Mouse (Mus musculus) kidney, embryonic 14.5 days (tissue): ENCODE results near the gene Prlr. TPM values are rescaled to one million over a fixed set of nuclear protein-coding genes. Genes with fewer than 3 reads are reported as not detected.

Source experiments
- ATAC-seq: fragments of 200-750 bp; cut with Nextera tagmentation; 2 replicates; pipeline ENCODE4 v1.8.0; 2017; ENCODE audit warnings: moderate number of reproducible peaks, mild to moderate bottlenecking, moderate TSS enrichment, moderate library complexity; ENCODE audit not compliant: low FRiP score, low TSS enrichment
- H3K27ac ChIP-seq: fragments of 300-500 bp; sonication (generic); 2 replicates; pipeline ENCODE4 v1.5.1; 2014; ENCODE audit warnings: low read depth, mild to moderate bottlenecking, low read length, moderate library complexity, mixed read lengths
- H3K27me3 ChIP-seq: fragments of 300-500 bp; sonication (generic); 2 replicates; pipeline ENCODE4 v1.6.1; 2014; ENCODE audit warnings: mild to moderate bottlenecking, low read length; ENCODE audit not compliant: control insufficient read depth, insufficient read depth
- H3K36me3 ChIP-seq: fragments of 300-500 bp; sonication (generic); 2 replicates; pipeline ENCODE4 v1.6.1; 2014; ENCODE audit warnings: low read length, mixed read lengths; ENCODE audit not compliant: control insufficient read depth, insufficient read depth
- H3K4me1 ChIP-seq: fragments of 300-500 bp; sonication (generic); 2 replicates; pipeline ENCODE4 v1.6.1; 2014; ENCODE audit warnings: low read length, mixed read lengths; ENCODE audit not compliant: control insufficient read depth, insufficient read depth
- H3K4me2 ChIP-seq: fragments of 300-500 bp; sonication (generic); replicated peaks from 2 replicates; pipeline ENCODE4 v1.6.1; 2014; ENCODE audit warnings: low read depth, mild to moderate bottlenecking, low read length
- H3K4me3 ChIP-seq: fragments of 300-500 bp; sonication (generic); 2 replicates; pipeline ENCODE4 v1.5.1; 2014; ENCODE audit warnings: mild to moderate bottlenecking, low read length
- H3K9ac ChIP-seq: fragments of 300-500 bp; sonication (generic); 2 replicates; pipeline ENCODE4 v1.6.1; 2014; ENCODE audit warnings: low read depth, mild to moderate bottlenecking, low read length, moderate library complexity
- H3K9me3 ChIP-seq: fragments of 300-500 bp; sonication (generic); 2 replicates; pipeline ENCODE4 v1.6.1; 2016; ENCODE audit warnings: low read length; ENCODE audit not compliant: control insufficient read depth
- WGBS: fragments of 180-500 bp; shearing (Covaris S2); extraction: QIAGEN DNeasy Blood & Tissue Kit; methylation state at CpG from one replicate; pipeline ENCODE4 v1.1.7; 2014; 5-methylcytosine and 5-hydroxymethylcytosine counted together
- polyA plus RNA-seq: library from polyadenylated mRNA; unstranded; fragments of >200 nt; fragmentation: Nextera tagmentation; extraction: Ambion mirVana; gene quantifications from 2 replicates; pipeline ENCODE4 v1.2.1, GENCODE M21; 2014

Prlr gene
- polyA plus RNA-seq, 1 experiment from 2014 or later = 2.5 TPM

DNA sequence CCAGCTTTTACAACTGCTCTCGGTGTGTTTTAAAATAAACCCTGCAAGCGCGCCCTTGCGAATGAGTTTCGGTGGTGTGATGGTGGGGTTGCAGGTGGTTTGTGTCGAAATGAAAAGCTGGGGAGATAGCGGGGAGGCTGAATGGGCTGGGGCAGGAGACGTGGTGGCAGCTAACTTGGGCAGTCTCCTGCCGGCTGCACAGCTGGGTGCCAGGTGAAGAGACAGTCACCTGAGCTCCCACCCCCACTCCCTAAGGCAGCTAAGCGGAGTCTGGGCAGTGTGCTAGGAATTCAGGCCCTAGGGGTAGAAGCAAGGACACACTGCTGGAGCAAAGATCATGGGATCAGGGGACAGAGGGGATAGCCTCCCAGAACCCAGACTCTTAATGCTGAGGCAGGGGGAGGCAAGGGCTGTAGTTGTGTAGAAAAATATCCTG lies 1.1 kb downstream of the Prlr start:
- Histone ChIP-seq H3K9ac (peak overlapping the region; percentile 28; the same call in 1 of the 2 replicates), H3K27me3 (peaks cover 5% of the 10 kb centered on the region; the same call in 1 of the 2 replicates), H3K4me1 (peaks cover 8% of the 10 kb centered on the region; the same call in 1 of the 2 replicates), H3K4me3 (peak overlapping the region; percentile 38), H3K27ac (no peak overlapping the region), H3K4me2 (peak overlapping the region; percentile 75), H3K36me3 (no peaks in the 10 kb centered on the region), H3K9me3 (no peaks in the 10 kb centered on the region)
- peak; percentile 53 for ATAC-seq
- WGBS = 7% methylated on average over 10 of the region's 10 CpGs

DNA sequence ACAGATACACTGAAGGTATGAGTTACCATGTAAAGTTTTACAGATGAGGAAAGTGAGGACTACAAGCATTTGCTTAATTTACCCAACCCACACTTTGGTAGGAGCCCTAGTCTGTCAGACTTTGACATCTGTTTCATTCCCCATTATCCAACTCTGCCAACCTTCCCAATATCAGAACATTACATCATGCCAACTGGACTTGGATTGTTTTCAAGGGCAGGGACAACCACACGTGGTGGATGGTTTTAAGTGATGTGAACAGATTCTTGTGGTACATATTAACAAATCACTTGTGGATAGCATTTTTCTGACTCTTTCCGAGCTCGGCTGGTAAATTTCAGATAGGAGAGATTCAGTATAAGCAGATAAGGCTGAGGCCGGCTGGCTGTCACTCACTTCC lies 3.7 kb downstream of the Prlr start:
- Histone ChIP-seq H3K27me3 (peaks cover 5% of the 10 kb centered on the region; the same call in 1 of the 2 replicates), H3K4me1 (peaks cover 8% of the 10 kb centered on the region; the same call in 1 of the 2 replicates), H3K27ac (no peak overlapping the region), H3K4me3 (no peak overlapping the region), H3K4me2 (no peak overlapping the region), H3K9me3 (no peaks in the 10 kb centered on the region), H3K36me3 (no peaks in the 10 kb centered on the region), H3K9ac (no peak overlapping the region)
- ATAC-seq = no peak
- 86% methylated on average over 4 of the region's 4 CpGs for WGBS

DNA sequence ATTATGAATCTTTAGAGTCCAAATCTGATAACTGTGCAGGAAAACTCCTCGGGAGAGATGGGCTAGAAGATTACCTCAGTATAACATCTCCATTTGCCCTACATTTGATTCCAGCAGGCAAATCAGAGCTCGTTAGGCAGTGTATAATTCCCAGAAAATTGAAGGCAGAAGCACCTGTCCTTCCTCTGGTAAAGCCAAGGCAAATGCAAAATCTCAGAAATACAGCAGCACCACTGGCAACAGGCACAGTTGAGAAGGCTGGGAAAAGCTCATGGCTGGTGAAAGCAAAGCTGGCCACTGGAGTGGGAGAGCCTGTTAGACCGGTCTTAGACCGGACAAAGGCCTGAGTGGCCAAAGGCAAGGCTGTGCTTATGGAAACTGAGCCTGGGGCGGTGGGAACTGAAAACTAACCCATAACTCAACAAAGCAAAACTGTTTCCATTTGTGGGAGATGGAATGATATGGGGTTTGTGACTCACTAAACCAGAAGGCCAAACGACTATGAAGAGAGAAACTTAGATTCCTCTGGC lies 15.1 kb downstream of the Prlr start:
- Histone ChIP-seq H3K36me3 (no peaks in the 10 kb centered on the region), H3K9ac (no peak overlapping the region), H3K4me1 (no peaks in the 10 kb centered on the region), H3K4me2 (no peak overlapping the region), H3K27me3 (no peaks in the 10 kb centered on the region), H3K4me3 (no peak overlapping the region), H3K27ac (no peak overlapping the region), H3K9me3 (no peaks in the 10 kb centered on the region)
- ATAC-seq = no peak
- WGBS = 67% methylated on average over 6 of the region's 6 CpGs

DNA sequence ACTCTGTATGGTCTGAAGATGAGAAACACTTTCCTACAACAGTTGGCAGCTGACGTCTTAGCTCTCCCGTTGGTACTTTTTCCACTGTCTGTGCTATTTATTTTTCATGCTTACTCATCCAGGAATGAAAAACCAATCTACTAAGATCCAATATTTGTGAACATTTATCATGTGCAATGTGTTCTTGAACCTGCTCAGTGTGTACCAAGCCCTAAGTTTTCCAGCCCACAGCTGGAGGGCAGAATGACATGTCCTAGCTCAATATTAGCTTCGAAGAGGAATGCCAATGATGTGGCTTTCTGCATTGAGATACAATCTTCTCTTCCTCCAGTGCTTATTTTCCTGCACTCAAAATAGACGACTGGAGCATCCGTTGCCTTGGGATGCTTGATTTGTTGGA lies 24.0 kb downstream of the Prlr start:
- no peak overlapping the region for H3K4me2 ChIP-seq
- no peak overlapping the region for H3K27ac ChIP-seq
- no peak for ATAC-seq
- no peaks in the 10 kb centered on the region for H3K9me3 ChIP-seq
- no peak overlapping the region for H3K4me3 ChIP-seq
- no peaks in the 10 kb centered on the region for H3K27me3 ChIP-seq
- no peaks in the 10 kb centered on the region for H3K36me3 ChIP-seq
- H3K9ac ChIP-seq = no peak overlapping the region
- H3K4me1 ChIP-seq = no peaks in the 10 kb centered on the region
- 85% methylated on average over 5 of the region's 5 CpGs for whole genome bisulfite sequencing

DNA sequence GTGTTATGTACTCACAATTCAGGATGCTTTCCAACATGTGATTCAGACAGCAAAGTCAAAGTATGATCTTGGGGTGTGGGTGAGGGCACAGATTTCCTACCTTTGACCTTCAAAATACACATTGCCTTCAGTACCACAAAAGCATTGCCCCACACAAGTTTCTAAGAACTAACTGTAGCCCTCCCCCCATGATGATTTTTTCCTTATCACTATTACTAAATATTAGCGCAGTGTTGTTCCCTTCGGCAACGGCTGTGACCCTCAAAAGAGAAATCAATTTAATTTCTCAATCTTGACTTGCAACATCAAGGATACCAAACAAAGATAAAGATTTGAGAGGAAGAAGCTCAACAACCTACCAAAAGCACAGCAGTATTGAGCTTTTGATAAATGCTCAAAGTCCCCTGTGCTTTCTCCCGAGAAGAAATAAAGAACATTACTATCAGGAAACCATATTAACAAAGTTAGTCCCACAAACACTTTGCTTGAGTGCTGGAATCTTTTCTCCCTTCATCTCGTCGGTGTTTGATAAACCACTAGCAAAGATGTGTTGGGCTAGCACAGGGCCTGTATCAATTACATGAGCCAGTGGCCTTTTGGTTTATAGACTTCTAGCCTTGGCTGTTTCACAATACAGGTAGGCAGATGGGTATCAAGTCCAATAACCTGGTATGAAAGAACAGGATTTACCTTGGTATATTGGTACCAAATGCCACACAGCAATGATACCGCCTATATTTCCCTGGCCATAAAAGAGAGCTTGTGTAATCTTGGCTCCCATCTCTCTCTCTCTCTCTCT lies 25.7 kb downstream of the Prlr start:
- no peaks in the 10 kb centered on the region for H3K9me3 ChIP-seq
- no peaks in the 10 kb centered on the region for H3K4me1 ChIP-seq
- WGBS = 94% methylated on average over 7 of the region's 7 CpGs
- no peaks in the 10 kb centered on the region for H3K27me3 ChIP-seq
- no peak overlapping the region for H3K9ac ChIP-seq
- H3K27ac ChIP-seq = no peak overlapping the region
- no peak overlapping the region for H3K4me3 ChIP-seq
- no peak for ATAC-seq
- no peaks in the 10 kb centered on the region for H3K36me3 ChIP-seq
- H3K4me2 ChIP-seq = no peak overlapping the region

DNA sequence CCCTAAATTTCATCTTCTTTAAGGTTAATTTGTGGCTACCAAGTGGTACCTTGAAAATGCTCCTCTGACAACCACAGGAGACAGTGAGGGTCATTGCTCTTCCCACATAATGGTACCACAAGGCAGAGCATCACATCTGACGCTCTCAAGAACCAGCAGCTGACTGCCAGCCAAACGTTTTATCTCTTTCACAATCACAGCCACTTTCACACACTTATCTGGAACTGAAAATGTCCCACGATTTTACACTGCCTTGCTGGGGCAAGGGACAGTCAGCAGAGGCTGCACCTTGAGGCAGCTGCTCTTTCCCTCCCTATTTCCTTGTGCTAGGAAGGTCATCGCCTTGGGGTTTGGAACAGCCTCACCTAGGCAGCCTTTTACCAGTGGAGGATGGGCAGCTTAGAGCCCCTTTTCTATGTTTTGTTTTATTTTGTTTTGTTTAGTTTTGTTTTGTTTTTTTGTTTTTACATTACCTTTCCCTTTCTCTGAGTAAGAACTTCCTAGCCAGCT lies 33.3 kb downstream of the Prlr start:
- H3K36me3 ChIP-seq = no peaks in the 10 kb centered on the region
- no peak overlapping the region for H3K4me2 ChIP-seq
- H3K4me1 ChIP-seq = no peaks in the 10 kb centered on the region
- no peaks in the 10 kb centered on the region for H3K9me3 ChIP-seq
- no peaks in the 10 kb centered on the region for H3K27me3 ChIP-seq
- no peak overlapping the region for H3K27ac ChIP-seq
- no peak overlapping the region for H3K9ac ChIP-seq
- no peak for ATAC-seq
- WGBS = 72% methylated on average over 4 of the region's 4 CpGs
- H3K4me3 ChIP-seq = no peak overlapping the region

DNA sequence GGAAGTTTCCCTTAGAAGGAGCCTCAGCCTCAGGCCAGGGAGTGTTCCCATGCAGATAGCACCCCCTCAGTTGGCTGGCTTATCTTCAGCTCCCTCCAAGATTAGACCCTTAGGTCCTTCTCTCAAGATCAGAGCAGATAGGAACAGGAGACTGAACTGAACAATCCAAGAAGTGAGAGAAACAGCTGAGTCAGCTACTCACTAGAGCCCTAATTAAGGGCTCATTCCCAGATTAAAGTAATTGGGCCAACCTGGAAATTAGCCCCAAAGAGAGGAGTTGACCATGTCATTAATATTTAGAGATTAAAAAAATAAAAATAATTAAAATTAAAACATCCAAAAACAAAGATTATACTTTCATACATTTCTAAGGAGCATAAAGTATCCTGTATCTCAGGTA lies 35.0 kb downstream of the Prlr start:
- H3K36me3 ChIP-seq = no peaks in the 10 kb centered on the region

DNA sequence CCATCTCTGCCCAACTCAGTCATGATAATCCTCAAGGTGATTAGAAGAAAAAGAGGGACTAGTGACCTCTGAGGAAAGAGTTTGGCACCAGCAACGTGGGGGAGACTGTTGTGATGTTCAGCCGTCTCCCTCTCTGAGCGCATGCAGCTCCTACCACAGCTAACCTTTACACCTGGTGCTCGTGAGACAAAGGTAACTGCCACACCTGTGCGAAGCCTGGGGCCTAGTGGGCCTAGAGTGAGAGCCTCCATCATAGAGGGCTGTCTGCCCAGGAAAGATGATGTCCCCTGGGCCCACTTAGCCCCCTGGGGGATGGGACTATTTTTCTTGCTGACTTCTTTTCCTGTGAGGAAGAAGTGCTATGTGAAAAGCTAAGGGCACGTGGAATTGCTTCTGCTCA lies 36.2 kb downstream of the Prlr start:
- WGBS = 80% methylated on average over 6 of the region's 6 CpGs
- no peak overlapping the region for H3K4me2 ChIP-seq
- no peaks in the 10 kb centered on the region for H3K27me3 ChIP-seq

More for the DNA sequence above, 35.0 kb downstream of the Prlr start:
- Histone ChIP-seq H3K27ac (no peak overlapping the region), H3K4me3 (no peak overlapping the region), H3K27me3 (no peaks in the 10 kb centered on the region), H3K4me2 (no peak overlapping the region), H3K9me3 (no peaks in the 10 kb centered on the region), H3K9ac (no peak overlapping the region), H3K4me1 (no peaks in the 10 kb centered on the region)
- no peak for ATAC-seq

DNA sequence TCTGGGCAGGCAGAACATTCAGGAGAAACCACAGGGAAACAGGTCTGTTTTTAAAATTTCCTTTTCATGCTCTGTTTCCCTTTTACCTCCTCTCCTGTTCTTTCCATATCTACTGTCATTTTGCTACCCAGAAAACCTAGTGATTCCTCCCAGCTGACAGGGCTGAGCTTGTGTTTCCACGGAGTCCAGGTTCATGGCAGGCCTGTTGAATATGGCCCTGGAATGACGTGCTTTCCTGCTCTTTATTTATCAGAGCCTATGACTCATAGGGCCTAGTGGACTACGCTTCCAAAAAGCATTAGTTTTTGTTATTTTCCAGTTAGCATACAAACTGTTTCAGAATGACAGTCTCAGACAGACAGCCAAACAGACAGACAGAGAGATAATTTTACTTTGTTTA lies 36.7 kb downstream of the Prlr start:
- Histone ChIP-seq H3K27ac (no peak overlapping the region), H3K4me2 (no peak overlapping the region), H3K9ac (no peak overlapping the region), H3K4me3 (no peak overlapping the region), H3K9me3 (no peaks in the 10 kb centered on the region), H3K27me3 (no peaks in the 10 kb centered on the region), H3K4me1 (no peaks in the 10 kb centered on the region), H3K36me3 (no peaks in the 10 kb centered on the region)
- 76% methylated on average over 3 of the region's 3 CpGs for WGBS
- no peak for ATAC-seq

More for the DNA sequence above, 36.2 kb downstream of the Prlr start:
- H3K9me3 ChIP-seq = no peaks in the 10 kb centered on the region
- H3K27ac ChIP-seq = no peak overlapping the region
- no peaks in the 10 kb centered on the region for H3K36me3 ChIP-seq
- ATAC-seq = no peak
- no peak overlapping the region for H3K9ac ChIP-seq
- no peaks in the 10 kb centered on the region for H3K4me1 ChIP-seq
- no peak overlapping the region for H3K4me3 ChIP-seq
